Mouse (Mus musculus) ES-Bruce4 (cell line): ENCODE measurements around the gene Morf4l1.

Source experiments
- CTCF ChIP-seq: IDR thresholded peaks from one replicate; pipeline ENCODE4 v1.8.1; 2011; ENCODE audit warnings: low read depth, low read length
- EP300 ChIP-seq: IDR thresholded peaks from 2 replicates; pipeline ENCODE4 v1.6.1; 2011; ENCODE audit warnings: low read depth, low read length; ENCODE audit not compliant: insufficient read depth
- POLR2A ChIP-seq: IDR thresholded peaks from one replicate; pipeline ENCODE4 v1.8.1; 2011; ENCODE audit warnings: low read length; ENCODE audit not compliant: insufficient read depth

DNA sequence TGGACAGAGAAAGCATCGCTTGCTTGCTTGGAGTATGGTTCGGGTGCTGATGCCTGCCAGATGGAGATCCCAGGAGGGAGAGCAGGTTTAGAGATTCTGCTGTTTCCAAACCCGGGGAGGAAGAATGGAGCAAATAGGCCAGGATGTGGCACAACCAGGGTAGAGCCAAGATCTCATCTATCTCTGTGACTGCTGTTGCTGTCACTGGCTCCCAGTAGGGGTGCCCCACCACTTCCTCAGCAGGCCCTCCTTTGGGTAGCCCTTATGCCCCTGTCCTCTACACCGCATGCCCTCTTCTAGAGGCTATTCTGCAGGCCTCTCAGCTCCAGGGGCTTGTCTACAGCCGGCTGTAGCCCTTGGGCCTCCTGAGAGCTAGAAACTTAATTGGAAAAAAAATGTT lies 38.4 kb downstream of the Morf4l1 start:
- TF ChIP-seq CTCF (no peak), POLR2A (no peak), EP300 (no peak)
